Comparison of ENCODE assay signal across 18 mouse cellular contexts in genomic region chr3:51278433-51278832, GRCm38 (mm10). TPM values are rescaled to one million over a fixed set of nuclear protein-coding genes. Genes with fewer than 3 reads are reported as not detected.
A peak's percentile ranks its signal among the peaks of the same experiment; 100 is the strongest.
DNase-seq lines count a peak whose midpoint lies in the region; ATAC-seq and TF ChIP-seq lines count a peak whose summit lies in the region.
"Had no signal": no experiment of that assay in that cellular context is flagged by ENCODE, and none has a peak within 500 bp of the region (broad histone marks: within the 10 kb centered on the region; RNA-seq: fewer than 3 reads in every experiment).

No protein-coding gene starts in this region.

- H3K9me3 ChIP-seq in lung, embryonic 14.5 days (ENCODE audit: low read depth, low read length), result no peaks in the 10 kb centered on the region
- no peaks in the 10 kb centered on the region for H3K9me3 ChIP-seq in liver, embryonic 11.5 days (ENCODE audit: control insufficient read depth, low read length)
- H3K9me3 ChIP-seq in hindbrain, postnatal 0 days (ENCODE audit: low read length), result no peaks in the 10 kb centered on the region
- H3K9me3 ChIP-seq: embryonic facial prominence, embryonic 13.5 days; neural tube, embryonic 15.5 days had no signal

- peak overlapping the region; percentile 99 for H3K27ac ChIP-seq in gastrocnemius, adult 2 months
- H3K27ac ChIP-seq in lung, embryonic 14.5 days (ENCODE audit: low read depth), result no peak overlapping the region
- H3K27ac ChIP-seq in liver, embryonic 11.5 days (ENCODE audit: low read depth, low read length), result no peak overlapping the region
- no peak overlapping the region for H3K27ac ChIP-seq in hindbrain, postnatal 0 days
- H3K27ac ChIP-seq in thymus, adult 2 months (ENCODE audit: control insufficient read depth, insufficient read depth, low read length), result no peak overlapping the region

- intact Hi-C loops in gastrocnemius, adult 2 months (cut with DNase I), result loop anchor here (10.0 kb wide), 1 partner anchor 986 kb away; the partner anchor contains the start of gene Foxo1

- H3K36me3 ChIP-seq in lung, embryonic 14.5 days (ENCODE audit: insufficient read depth), result no peaks in the 10 kb centered on the region
- no peaks in the 10 kb centered on the region for H3K36me3 ChIP-seq in liver, embryonic 11.5 days (ENCODE audit: control insufficient read depth, insufficient read depth, low read length)
- no peaks in the 10 kb centered on the region for H3K36me3 ChIP-seq in hindbrain, postnatal 0 days (ENCODE audit: insufficient read depth, low read length)
- no peaks in the 10 kb centered on the region for H3K36me3 ChIP-seq in thymus, adult 2 months (ENCODE audit: control insufficient read depth, insufficient read depth, low read length)
- H3K36me3 ChIP-seq: embryonic facial prominence, embryonic 13.5 days; neural tube, embryonic 15.5 days had no signal

- 62% methylated on average over 4 of the region's 4 CpGs for WGBS in lung, embryonic 14.5 days
- 73% methylated on average over 4 of the region's 4 CpGs for WGBS in liver, embryonic 11.5 days
- WGBS in hindbrain, postnatal 0 days, result 75% methylated on average over 4 of the region's 4 CpGs
- WGBS in thymus, adult 2 months, result 94% methylated on average over 4 of the region's 4 CpGs

- H3K27me3 ChIP-seq in lung, embryonic 14.5 days (ENCODE audit: insufficient read depth, low read length), result no peaks in the 10 kb centered on the region
- no peaks in the 10 kb centered on the region for H3K27me3 ChIP-seq in liver, embryonic 11.5 days (replicated peaks; ENCODE audit: control insufficient read depth, insufficient read depth, low read length)
- H3K27me3 ChIP-seq in hindbrain, postnatal 0 days (ENCODE audit: insufficient read depth, low read length), result no peaks in the 10 kb centered on the region
- H3K27me3 ChIP-seq in thymus, adult 2 months (ENCODE audit: control insufficient read depth, insufficient read depth, low read length), result no peaks in the 10 kb centered on the region
- H3K27me3 ChIP-seq: embryonic facial prominence, embryonic 13.5 days; neural tube, embryonic 15.5 days had no signal

- H3K4me2 ChIP-seq in lung, embryonic 14.5 days, result peak overlapping the region; percentile 83; the same call in 1 of the 2 replicates
- peak overlapping the region; percentile 85; the same call in 1 of the 2 replicates for H3K4me2 ChIP-seq in liver, embryonic 11.5 days
- no peak overlapping the region for H3K4me2 ChIP-seq in hindbrain, postnatal 0 days (ENCODE audit: low read depth, low read length)

- no peak for TF ChIP-seq CTCF in gastrocnemius, adult 2 months (IDR thresholded peaks at IDR 0.05)
- no peak for TF ChIP-seq CTCF in lung, embryonic 14.5 days (IDR thresholded peaks at IDR 0.05; ENCODE audit: low read depth)
- no peak for TF ChIP-seq CTCF in hindbrain, postnatal 0 days (IDR thresholded peaks at IDR 0.05; ENCODE audit: low read depth)
- no peak for TF ChIP-seq CTCF in thymus, adult 2 months (IDR thresholded peaks at IDR 0.05; ENCODE audit: borderline replicate concordance, control insufficient read depth, extremely low read depth, insufficient read depth, low read length, poor library complexity)

- TF ChIP-seq POLR2A in thymus, adult 2 months (IDR thresholded peaks at IDR 0.05; ENCODE audit: control insufficient read depth, extremely low read depth, insufficient read depth, low read length, poor library complexity), result no peak

- peak overlapping the region; percentile 95 for H3K4me3 ChIP-seq in gastrocnemius, adult 2 months
- no peak overlapping the region for H3K4me3 ChIP-seq in lung, embryonic 14.5 days (ENCODE audit: low read depth, low read length)
- H3K4me3 ChIP-seq in liver, embryonic 11.5 days (ENCODE audit: low read depth, low read length), result no peak overlapping the region; the same call in 1 of the 2 replicates
- H3K4me3 ChIP-seq in hindbrain, postnatal 0 days (ENCODE audit: low read length), result no peak overlapping the region
- no peak overlapping the region for H3K4me3 ChIP-seq in thymus, adult 2 months (ENCODE audit: control insufficient read depth, insufficient read depth, low read length)

- DNase-seq in gastrocnemius, adult 2 months, result no peak
- no peak for DNase-seq in gastrocnemius, postnatal 10 days
- no peak for DNase-seq in lung, embryonic 14.5 days
- DNase-seq in lung, postnatal 4 days, result no peak
- DNase-seq in liver, embryonic 11.5 days (ENCODE audit: low spot score), result no peak
- no peak for DNase-seq in spleen, postnatal 36 days (ENCODE audit: low spot score in 2 of 2)
- DNase-seq in hindbrain, postnatal 0 days (ENCODE audit: low spot score), result no peak
- DNase-seq in thymus, adult 2 months, result no peak
- DNase-seq: cerebellum, adult 11 months; kidney, adult 2 months; layer of hippocampus, postnatal 36 days; left cerebral cortex, postnatal 4 days; lung, postnatal 14 days; right cerebral cortex, postnatal 4 days; thymus, postnatal 14 days had no signal

- ATAC-seq in lung, embryonic 14.5 days (ENCODE audit: insufficient read depth), result no peak
- ATAC-seq in liver, embryonic 11.5 days (replicated peaks; ENCODE audit: low FRiP score), result no peak
- no peak for ATAC-seq in hindbrain, postnatal 0 days
- ATAC-seq: forebrain, embryonic 14.5 days had no signal

- no peak overlapping the region for H3K9ac ChIP-seq in lung, embryonic 14.5 days
- H3K9ac ChIP-seq in liver, embryonic 11.5 days (ENCODE audit: low read depth, low read length), result no peak overlapping the region
- H3K9ac ChIP-seq in hindbrain, postnatal 0 days (replicated peaks; ENCODE audit: low read length), result no peak overlapping the region

- no peaks in the 10 kb centered on the region for H3K4me1 ChIP-seq in lung, embryonic 14.5 days (ENCODE audit: insufficient read depth)
- H3K4me1 ChIP-seq in liver, embryonic 11.5 days (replicated peaks; ENCODE audit: control insufficient read depth, insufficient read depth, low read length), result peaks cover 17% of the 10 kb centered on the region
- no peaks in the 10 kb centered on the region for H3K4me1 ChIP-seq in hindbrain, postnatal 0 days (ENCODE audit: insufficient read depth, low read length)
- peaks cover 4% of the 10 kb centered on the region for H3K4me1 ChIP-seq in thymus, adult 2 months (replicated peaks; ENCODE audit: control insufficient read depth, insufficient read depth, low read length)

RNA-seq across cellular contexts. Expression of gene Noct, which starts 54.2 kb away (rescaled TPM):
- 10 to 100 TPM; 23.7 to 34.3 TPM for total RNA-seq in gastrocnemius, adult 2 months (2021)
- 10 to 100 TPM; 11.0 to 14.3 TPM for total RNA-seq in gastrocnemius, postnatal 10 days (2021)
- polyA plus RNA-seq in lung, embryonic 14.5 days (2014; fragmentation: Nextera tagmentation; extraction: Ambion mirVana), result 7.6 and 8.9 TPM in 2 replicates
- polyA plus RNA-seq in liver, embryonic 11.5 days (2014; fragmentation: Nextera tagmentation; extraction: Ambion mirVana), result 29.0 and 30.7 TPM in 2 replicates
- total RNA-seq in hindbrain, postnatal 0 days (2014; rRNA removed), result 40.8 and 41.9 TPM in 2 replicates
- 27.7 and 31.6 TPM in 2 replicates for polyA plus RNA-seq in hindbrain, postnatal 0 days (2015; fragmentation: Nextera tagmentation; extraction: Ambion mirVana)
- polyA plus RNA-seq in thymus, adult 2 months (2012; rRNA removed), result 30.8 and 35.8 TPM in 2 replicates
